Mouse (Mus musculus) induced T-regulatory cell, adult 2 months (primary cell): ENCODE measurements around the gene Rad54l.

Experiments
- DNase-seq: peaks from one replicate; pipeline ENCODE4 v3.0.0-alpha.2; 2012; ENCODE audit warnings: low read depth

The Rad54l gene

GRCm38 (mm10) chr4:116073146-116073545, 50.3 kb downstream of the Rad54l start:
- DNase-seq: peak; percentile 60

GRCm38 (mm10) chr4:116070116-116070515, 53.4 kb downstream of the Rad54l start:
- no peak for DNase-seq

- DNase-seq: no peak
Observed at GRCm38 (mm10) chr4:116063855-116064254, 59.6 kb downstream of the Rad54l start.

- no peak for DNase-seq
Observed at GRCm38 (mm10) chr4:116059012-116059726, 64.3 kb downstream of the Rad54l start.

GRCm38 (mm10) chr4:116057559-116057958, 65.9 kb downstream of the Rad54l start:
- DNase-seq: no peak

- peak; percentile 99 for DNase-seq
Observed at GRCm38 (mm10) chr4:116053399-116053961, 70.0 kb downstream of the Rad54l start, which contains the start of gene Nsun4. Nsun4 (minus strand) TSS chr4:116053876.

- peak; percentile 80 for DNase-seq
Observed at GRCm38 (mm10) chr4:116052526-116053293, 70.8 kb downstream of the Rad54l start.

GRCm38 (mm10) chr4:116049211-116049610, 74.3 kb downstream of the Rad54l start:
- no peak for DNase-seq

GRCm38 (mm10) chr4:116048130-116048920, 75.2 kb downstream of the Rad54l start:
- DNase-seq: no peak

- no peak for DNase-seq
Observed at GRCm38 (mm10) chr4:116047681-116048080, 75.8 kb downstream of the Rad54l start.

- no peak for DNase-seq
Observed at GRCm38 (mm10) chr4:116046604-116047003, 76.9 kb downstream of the Rad54l start.
